Mouse (Mus musculus) lung, adult 2 months (tissue): Measurements from ENCODE around the gene Agtrap. TPM values are rescaled to one million over a fixed set of nuclear protein-coding genes. Genes with fewer than 3 reads are reported as not detected.
A peak's percentile ranks its signal among the peaks of the same experiment; 100 is the strongest.

Experiments used
- DNase-seq: peaks from one replicate; pipeline ENCODE4 v3.0.0; 2022
- H3K4me1 ChIP-seq: fragments of 200-500 bp; 2 replicates; pipeline ENCODE4 v1.6.1; 2011; ENCODE audit warnings: low read length; ENCODE audit not compliant: control insufficient read depth, insufficient read depth
- H3K4me3 ChIP-seq: fragments of 200-500 bp; replicated peaks from 2 replicates; pipeline ENCODE3; 2011; ENCODE audit warnings: low read depth, mild to moderate bottlenecking, control low read depth, low read length; ENCODE audit errors: extremely low read depth
- CTCF ChIP-seq: fragments of 200-500 bp; IDR thresholded peaks from 2 replicates; pipeline ENCODE4 v1.5.1; 2011; ENCODE audit warnings: mild to moderate bottlenecking, low read length, control low read depth; ENCODE audit not compliant: insufficient read depth
- POLR2A ChIP-seq: fragments of 200-500 bp; IDR thresholded peaks from 2 replicates; pipeline ENCODE4 v1.6.1; 2011; ENCODE audit warnings: low read depth, mild to moderate bottlenecking, control low read depth, low read length, borderline replicate concordance; ENCODE audit errors: extremely low read depth
- WGBS: fragments of 180-500 bp; shearing (Covaris S2); methylation state at CpG from one replicate; pipeline ENCODE4 v1.1.7; 2018; 5-methylcytosine and 5-hydroxymethylcytosine counted together
- polyA plus RNA-seq: library from polyadenylated mRNA; depleted of rRNA; stranded (reverse); fragments of >200 nt; gene quantifications from 2 replicates; pipeline ENCODE4 v1.2.3, GENCODE M21; 2012

The Agtrap gene
- polyA plus RNA-seq, 1 experiment: 56.8 TPM

GRCm38 (mm10) chr4:148065702-148066400 lies 22.0 kb downstream of the Agtrap start:
- Histone ChIP-seq H3K4me3 (no peak overlapping the region), H3K4me1 (no peaks in the 10 kb centered on the region)
- no peak for TF ChIP-seq POLR2A
- TF ChIP-seq CTCF: 0 out of 2 replicates have a peak, but pooled peaks have one; percentile 2
- no peak for DNase-seq
- 45% methylated on average over 6 of the region's 6 CpGs for WGBS

- no peak for DNase-seq
- Histone ChIP-seq H3K4me3 (no peak overlapping the region), H3K4me1 (no peaks in the 10 kb centered on the region)
- 84% methylated on average over 9 of the region's 9 CpGs for WGBS
- TF ChIP-seq CTCF (no peak), POLR2A (no peak)
Observed at GRCm38 (mm10) chr4:148061086-148061480, 26.7 kb downstream of the Agtrap start.

- no peak for DNase-seq
- TF ChIP-seq POLR2A (no peak), CTCF (peak; percentile 91)
Observed at GRCm38 (mm10) chr4:148060120-148061085, 27.4 kb downstream of the Agtrap start.

GRCm38 (mm10) chr4:148058993-148059392 lies 28.8 kb downstream of the Agtrap start:
- Histone ChIP-seq H3K4me3 (no peak overlapping the region), H3K4me1 (no peaks in the 10 kb centered on the region)
- no peak for DNase-seq
- TF ChIP-seq CTCF: no peak
- TF ChIP-seq POLR2A: no peak
- WGBS: 82% methylated on average over 6 of the region's 6 CpGs

More at GRCm38 (mm10) chr4:148060120-148061085, 27.4 kb downstream of the Agtrap start:
- H3K4me1 ChIP-seq: no peaks in the 10 kb centered on the region
- no peak overlapping the region for H3K4me3 ChIP-seq
- WGBS: 34% methylated on average over 13 of the region's 13 CpGs

- TF ChIP-seq CTCF (no peak), POLR2A (no peak)
- 83% methylated on average over 9 of the region's 9 CpGs for WGBS
Observed at GRCm38 (mm10) chr4:148058218-148058819, 29.5 kb downstream of the Agtrap start.

GRCm38 (mm10) chr4:148057661-148058209 lies 30.1 kb downstream of the Agtrap start:
- TF ChIP-seq POLR2A: no peak
- WGBS: 60% methylated on average over 5 of the region's 5 CpGs
- no peak overlapping the region for H3K4me3 ChIP-seq
- no peaks in the 10 kb centered on the region for H3K4me1 ChIP-seq
- no peak for DNase-seq

More at GRCm38 (mm10) chr4:148058218-148058819, 29.5 kb downstream of the Agtrap start:
- H3K4me3 ChIP-seq: no peak overlapping the region
- H3K4me1 ChIP-seq: no peaks in the 10 kb centered on the region
- DNase-seq: no peak

- WGBS: 67% methylated on average over 4 of the region's 4 CpGs
Observed at GRCm38 (mm10) chr4:148056801-148057200, 31.0 kb downstream of the Agtrap start.

GRCm38 (mm10) chr4:148056246-148056645 lies 31.6 kb downstream of the Agtrap start:
- DNase-seq: no peak
- no peak for TF ChIP-seq CTCF
- no peak for TF ChIP-seq POLR2A
- Histone ChIP-seq H3K4me3 (no peak overlapping the region), H3K4me1 (no peaks in the 10 kb centered on the region)
- WGBS: 75% methylated on average over 7 of the region's 7 CpGs

More at GRCm38 (mm10) chr4:148056801-148057200, 31.0 kb downstream of the Agtrap start:
- Histone ChIP-seq H3K4me1 (no peaks in the 10 kb centered on the region), H3K4me3 (no peak overlapping the region)
- no peak for DNase-seq
- TF ChIP-seq CTCF (no peak), POLR2A (no peak)
